Mouse (Mus musculus) layer of hippocampus, adult 6 months (tissue): ENCODE results near the gene Pspn. TPM values are rescaled to one million over a fixed set of nuclear protein-coding genes. Genes with fewer than 3 reads are reported as not detected.

Source experiments
- long read RNA-seq, 2 experiments: library from polyadenylated mRNA; unstranded; transcript quantifications; one replicate each; pipeline ENCODE4 v2.0.0; 2019 to 2020
- polyA plus RNA-seq: library from polyadenylated mRNA; unstranded; fragments of <200 nt; fragmentation: Nextera tagmentation; gene quantifications from 2 replicates; pipeline ENCODE4 v1.2.3, GENCODE M21; 2021

The Pspn gene
- polyA plus RNA-seq, result not detected in 2 replicates
- long read RNA-seq, experiment 1, result 0 reads
- long read RNA-seq, experiment 2, result 0 reads

GRCm38 (mm10) chr17:56999968-57000609, at the start of gene Pspn:
Gene Pspn, minus strand, starts transcription at chr17:57000018.

GRCm38 (mm10) chr17:57041554-57041953, 41.7 kb upstream of the Pspn start, which contains the start of gene Slc25a41:
Gene Slc25a41, minus strand, starts transcription at chr17:57041654.

GRCm38 (mm10) chr17:57030931-57031660, 31.3 kb upstream of the Pspn start, which contains the start of gene Khsrp:
Gene Khsrp, minus strand, starts transcription at chr17:57031522.

GRCm38 (mm10) chr17:57011236-57012141, 11.7 kb upstream of the Pspn start, which contains the start of the genes Gtf2f1 and Gm17949:
Gene Gtf2f1, minus strand, starts transcription at chr17:57011288.
Gene Gm17949, plus strand, starts transcription at chr17:57011469.

GRCm38 (mm10) chr17:56997029-56997667, 2.7 kb downstream of the Pspn start, which contains the start of gene Alkbh7:
Gene Alkbh7, plus strand, starts transcription at chr17:56997339.

GRCm38 (mm10) chr17:56990115-56990746, 9.6 kb downstream of the Pspn start, which contains the start of gene Clpp:
Gene Clpp, plus strand, starts transcription at chr17:56990305.

GRCm38 (mm10) chr17:56982013-56982412, 17.8 kb downstream of the Pspn start, which contains the start of gene Acer1:
Gene Acer1, minus strand, starts transcription at chr17:56982126.

Other genes with a start within 250 kb of the Pspn start
- gene Nrtn, start 242.5 kb downstream of the Pspn start, polyA plus RNA-seq, result 4.1 and 4.4 TPM in 2 replicates
- gene Dus3l, start 235.3 kb downstream of the Pspn start, polyA plus RNA-seq, result 22.2 and 22.6 TPM in 2 replicates
- 0.14 TPM in 1 of 2 replicates, not detected in the other for gene Prr22, start 229.8 kb downstream of the Pspn start, polyA plus RNA-seq
- 1.8 and 2.1 TPM in 2 replicates for gene Rfx2, start 169.0 kb downstream of the Pspn start, polyA plus RNA-seq
- not detected in 2 replicates for gene Acsbg2, start 125.6 kb downstream of the Pspn start, polyA plus RNA-seq
- gene 1700061G19Rik, start 124.5 kb downstream of the Pspn start, polyA plus RNA-seq, result 0.15 and 0.34 TPM in 2 replicates
- 7.0 and 7.7 TPM in 2 replicates for gene Mllt1, start 64.6 kb downstream of the Pspn start, polyA plus RNA-seq
- not detected in 2 replicates for gene Acer1, start 17.9 kb downstream of the Pspn start, polyA plus RNA-seq
- gene Clpp, start 9.7 kb downstream of the Pspn start, polyA plus RNA-seq, result 228 and 229 TPM in 2 replicates
- gene Alkbh7, start 2.7 kb downstream of the Pspn start, polyA plus RNA-seq, result 58.9 and 60.0 TPM in 2 replicates
- 70.4 and 72.9 TPM in 2 replicates for gene Gtf2f1, start 11.3 kb upstream of the Pspn start, polyA plus RNA-seq
- 0.15 TPM in 1 of 2 replicates, not detected in the other for gene Gm17949, start 11.5 kb upstream of the Pspn start, polyA plus RNA-seq
- 3.2 and 3.4 TPM in 2 replicates for gene Khsrp, start 31.5 kb upstream of the Pspn start, polyA plus RNA-seq
- not detected in 2 replicates for gene Slc25a41, start 41.6 kb upstream of the Pspn start, polyA plus RNA-seq
- gene Crb3, start 59.1 kb upstream of the Pspn start, polyA plus RNA-seq, result 1.5 and 8.4 TPM in 2 replicates
- gene Slc25a23, start 59.8 kb upstream of the Pspn start, polyA plus RNA-seq, result 37.6 and 49.0 TPM in 2 replicates
- 0.68 and 1.0 TPM in 2 replicates for gene Dennd1c, start 78.5 kb upstream of the Pspn start, polyA plus RNA-seq
- 597 and 759 TPM in 2 replicates for gene Tubb4a, start 87.8 kb upstream of the Pspn start, polyA plus RNA-seq
- 0.63 and 1.1 TPM in 2 replicates for gene Tnfsf9, start 105.3 kb upstream of the Pspn start, polyA plus RNA-seq
- 0.46 and 0.78 TPM in 2 replicates for gene Cd70, start 149.8 kb upstream of the Pspn start, polyA plus RNA-seq
- gene Tnfsf14, start 194.2 kb upstream of the Pspn start, polyA plus RNA-seq, result not detected in 2 replicates
- gene C3, start 228.1 kb upstream of the Pspn start, polyA plus RNA-seq, result 0.72 and 1.1 TPM in 2 replicates
- gene Gpr108, start 248.4 kb upstream of the Pspn start, polyA plus RNA-seq, result 22.7 and 26.0 TPM in 2 replicates
- gene Trip10, start 249.4 kb upstream of the Pspn start, polyA plus RNA-seq, result 3.2 and 4.0 TPM in 2 replicates